Mouse (Mus musculus) yolk sac, embryonic 10.5 days (tissue): ENCODE measurements at regions not wholly inside any gene's neighbourhood (a gene's known extent, or its start where the extent isn't known, plus 50 kb on each side); places are given as distances from the start of the nearest gene placed in this dataset.

Experiments used
- DNase-seq: peaks from one replicate; pipeline ENCODE4 v3.0.0-alpha.2; 2017; ENCODE audit warnings: low spot score

DNA sequence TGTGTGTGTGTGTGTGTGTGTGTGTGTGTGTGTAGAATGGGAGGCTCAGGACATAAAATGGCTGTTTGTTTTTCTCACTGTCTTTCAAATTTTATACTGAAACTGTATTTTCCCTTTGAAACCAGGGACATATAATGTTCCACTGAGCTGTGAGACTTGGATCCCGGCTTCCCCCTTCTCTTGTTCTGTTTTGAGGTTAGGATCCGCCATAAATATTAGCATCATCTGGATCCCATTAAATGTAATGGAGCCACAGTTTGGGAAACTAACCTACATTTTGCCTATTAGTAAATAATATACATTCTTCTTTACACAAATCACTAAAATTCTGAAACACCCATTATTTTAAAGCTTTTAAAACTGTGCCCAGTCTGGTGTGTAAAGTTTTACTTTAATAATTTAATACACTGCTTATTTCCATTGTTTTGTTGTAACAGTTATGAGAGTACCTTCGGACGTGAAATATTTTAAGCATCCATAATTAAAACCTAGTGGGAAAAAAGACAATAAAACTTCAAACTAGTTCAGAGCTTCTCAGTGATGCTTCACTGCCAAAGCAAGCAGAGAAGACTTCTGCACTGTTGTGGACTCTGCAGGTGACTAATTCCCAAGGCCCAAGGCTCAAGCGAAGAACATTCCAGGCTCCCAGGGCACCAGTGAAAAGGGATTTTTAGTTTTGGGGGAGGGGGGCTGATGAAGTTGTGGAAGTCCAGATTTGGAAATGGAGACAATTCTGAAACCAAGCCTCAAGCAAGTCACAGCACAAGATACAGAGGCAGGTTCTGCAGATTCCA, 684.9 kb downstream of the Fat4 start:
- no peak for DNase-seq

DNA sequence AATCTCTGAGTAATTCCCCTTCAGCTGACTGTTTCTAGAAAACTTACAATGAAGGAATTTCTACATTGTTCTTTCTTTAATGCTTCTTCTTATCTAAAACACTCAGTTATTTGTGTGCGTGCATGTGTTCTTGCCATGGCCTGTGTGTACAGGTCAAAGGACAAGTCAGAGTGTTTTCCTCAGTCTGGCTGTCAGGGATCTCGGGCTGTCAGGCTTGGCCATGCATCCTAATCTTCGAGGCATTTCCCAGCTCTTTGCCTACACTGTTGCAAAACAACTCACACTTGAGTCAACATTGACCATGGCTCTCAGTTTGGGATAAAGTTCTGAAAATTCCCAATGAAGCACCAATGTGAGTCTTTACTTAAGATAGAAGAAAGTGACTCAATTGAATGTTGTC, 688.5 kb downstream of the Fat4 start:
- no peak for DNase-seq

DNA sequence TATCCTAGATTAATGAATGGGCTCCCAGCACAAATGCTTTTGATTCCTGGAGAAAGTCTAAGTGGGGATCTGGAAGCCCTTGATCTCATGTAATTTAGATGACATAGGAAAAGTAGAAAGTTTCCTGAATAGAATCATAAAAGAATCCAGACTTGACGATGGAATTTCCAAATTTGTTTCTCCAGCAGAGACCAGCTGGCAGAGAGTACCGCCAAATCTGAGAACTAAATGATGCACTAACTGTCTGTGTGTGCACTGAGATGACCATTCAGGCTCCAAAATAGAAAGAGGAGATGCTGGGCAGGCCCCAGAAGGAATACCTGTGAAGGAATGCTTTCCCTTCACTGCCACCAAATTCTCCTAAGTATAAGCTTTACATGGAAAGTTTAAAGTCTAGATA, 704.6 kb downstream of the Fat4 start:
- no peak for DNase-seq

DNA sequence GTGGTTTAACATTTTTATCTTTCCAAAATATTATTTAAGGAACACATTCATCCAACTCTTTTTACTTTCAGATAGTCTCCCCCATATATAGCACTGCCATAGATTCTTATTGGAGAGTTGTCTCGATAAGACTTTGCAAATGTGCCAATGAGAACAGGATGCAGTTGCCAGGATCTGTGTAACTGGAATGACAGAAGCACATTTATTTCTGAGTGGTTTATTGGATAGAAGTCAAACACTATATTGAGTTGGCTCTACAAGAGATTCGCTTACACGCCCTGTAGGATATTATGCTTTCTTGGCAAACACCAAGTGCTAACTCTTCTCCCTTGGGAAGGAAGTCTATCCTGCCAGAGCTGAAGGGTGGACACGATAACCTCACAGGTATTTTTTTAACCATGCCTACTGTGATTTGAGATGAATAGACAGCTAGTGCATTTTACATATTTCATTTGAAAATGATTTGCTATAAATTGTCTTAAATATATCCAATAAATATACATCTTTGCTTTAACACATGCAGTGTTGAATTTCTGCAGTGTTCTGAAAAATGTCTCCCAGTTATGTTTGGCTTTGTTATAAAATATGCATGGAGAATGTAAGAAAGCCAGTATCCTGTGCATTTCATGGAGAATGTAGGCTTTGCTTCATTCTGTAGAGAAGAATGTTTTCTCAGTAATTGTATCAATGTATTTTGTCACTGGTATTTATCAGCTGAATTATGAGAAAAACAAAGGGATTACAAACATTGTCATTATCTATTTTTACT, 705.8 kb downstream of the Fat4 start:
- DNase-seq = no peak

- DNase-seq = no peak
These were observed 723.2 kb downstream of the Fat4 start for GRCm38 (mm10) chr3:39609937-39610336.

DNA sequence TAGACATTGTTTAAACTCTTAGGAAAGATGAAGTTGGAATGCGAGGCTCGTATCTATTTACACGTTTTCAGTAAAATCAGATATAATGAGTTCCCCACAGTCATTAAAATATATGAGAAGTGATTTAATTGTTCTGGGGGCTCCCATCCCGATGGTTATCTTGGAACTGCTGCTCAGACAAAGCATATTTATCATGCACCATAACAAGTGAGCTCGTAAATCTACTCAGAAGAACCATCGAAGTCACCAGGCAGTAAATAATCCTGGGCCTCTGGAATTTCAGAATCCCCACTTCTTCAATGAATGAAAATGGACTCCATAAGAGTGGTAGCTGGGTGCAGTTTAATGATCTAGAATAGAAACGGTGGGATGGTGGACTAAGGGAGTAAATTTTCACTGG, 725.7 kb downstream of the Fat4 start:
- no peak for DNase-seq

GRCm38 (mm10) chr3:39637924-39638323, 751.2 kb downstream of the Fat4 start:
- no peak for DNase-seq

DNA sequence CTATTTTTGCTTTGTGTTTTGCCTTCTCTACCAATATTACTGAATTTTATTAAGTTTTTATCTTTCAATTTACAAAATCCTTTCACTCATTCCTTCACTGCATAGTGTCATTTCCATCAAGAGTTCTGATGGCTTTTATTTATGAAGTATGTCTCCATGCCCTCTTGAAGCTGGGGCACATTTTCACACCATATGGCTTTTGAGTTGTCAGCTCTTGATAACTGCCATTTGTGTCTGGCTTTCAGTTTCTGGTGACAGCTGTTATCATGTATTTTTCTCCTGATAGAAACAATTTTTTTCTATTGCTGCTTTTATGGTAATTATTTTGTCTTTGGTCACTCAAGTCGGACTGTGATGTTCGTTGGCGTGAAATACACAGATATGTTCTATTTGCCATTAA, 756.5 kb downstream of the Fat4 start:
- no peak for DNase-seq

DNA sequence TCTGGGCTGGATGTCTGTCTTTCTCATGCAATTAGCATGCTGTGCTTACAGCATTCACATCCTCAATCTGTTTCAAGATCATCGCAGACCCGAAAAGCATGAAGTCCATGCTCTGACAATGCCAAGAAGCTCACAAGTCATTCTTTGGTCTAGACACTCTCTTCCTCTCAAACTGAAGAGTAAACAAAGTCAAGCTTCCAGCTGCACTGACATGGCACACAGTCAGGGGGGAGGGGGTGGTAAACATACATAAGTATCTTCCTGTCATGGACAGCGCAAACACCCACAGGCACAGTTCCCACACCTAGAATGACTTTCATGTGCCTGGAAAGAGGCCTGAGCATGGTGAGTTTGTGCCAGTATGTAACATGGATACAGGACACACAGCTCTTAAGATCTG, 780.1 kb downstream of the Fat4 start:
- DNase-seq = no peak

- no peak for DNase-seq
These were observed 782.4 kb downstream of the Fat4 start for GRCm38 (mm10) chr3:39669145-39669544.

DNA sequence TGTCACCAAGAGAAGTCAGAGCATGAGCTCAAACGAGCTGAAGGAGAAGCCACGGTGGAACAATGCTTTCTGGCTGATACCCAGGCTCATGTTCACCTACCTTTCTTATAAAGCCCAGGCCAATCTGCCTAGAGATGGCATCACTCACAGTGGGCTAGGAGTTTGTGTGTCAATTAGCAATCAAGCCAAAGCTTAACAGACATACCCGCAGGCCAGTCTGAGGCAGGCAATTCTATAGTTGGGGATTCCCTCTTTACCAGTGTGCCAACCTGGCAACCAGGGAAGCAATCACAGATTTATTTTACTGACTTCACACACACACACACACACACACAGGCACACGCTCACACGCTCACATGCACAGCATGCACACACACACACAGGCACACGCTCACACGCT, 787.3 kb downstream of the Fat4 start:
- no peak for DNase-seq

DNA sequence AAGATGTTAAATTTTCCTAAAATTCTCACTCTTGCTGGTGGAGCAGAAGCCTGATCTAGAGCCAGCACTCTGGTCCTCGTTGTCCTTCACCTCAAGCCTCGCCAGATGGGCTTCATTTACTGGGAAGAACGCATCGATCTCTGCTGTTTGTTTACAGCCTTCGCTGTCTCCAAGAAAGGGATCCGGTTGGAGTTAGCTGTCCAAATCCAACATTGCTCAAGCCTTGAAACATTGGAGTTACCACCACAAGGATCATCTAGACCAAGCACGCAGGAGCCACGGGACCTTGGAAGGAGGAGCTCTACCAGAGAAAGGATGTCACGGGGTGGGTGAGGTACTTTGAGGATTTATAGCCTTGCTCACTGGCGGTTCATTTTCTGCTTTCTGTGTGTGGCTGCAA, 788.2 kb downstream of the Fat4 start:
- DNase-seq = no peak

DNA sequence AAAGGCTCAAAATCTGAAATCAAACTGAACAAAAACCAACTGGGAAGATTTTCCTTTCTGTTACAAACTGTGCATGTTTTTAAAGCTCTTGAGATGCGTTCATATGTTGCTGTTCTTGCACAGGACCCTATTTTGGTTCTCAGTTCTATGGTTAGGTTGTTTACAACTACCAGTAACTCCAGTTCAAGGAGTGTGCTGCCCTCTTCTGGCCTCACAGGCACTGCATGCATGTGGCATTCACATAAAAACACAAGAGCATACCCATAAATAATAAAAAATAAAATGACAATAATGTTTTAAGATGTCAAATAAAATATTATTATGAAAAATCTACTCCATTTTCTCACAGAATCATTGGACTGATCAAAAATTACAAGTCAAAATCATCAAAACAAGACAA, 818.9 kb downstream of the Fat4 start:
- DNase-seq = no peak

GRCm38 (mm10) chr3:39712795-39713709, 818.0 kb upstream of the Intu start:
- no peak for DNase-seq

DNA sequence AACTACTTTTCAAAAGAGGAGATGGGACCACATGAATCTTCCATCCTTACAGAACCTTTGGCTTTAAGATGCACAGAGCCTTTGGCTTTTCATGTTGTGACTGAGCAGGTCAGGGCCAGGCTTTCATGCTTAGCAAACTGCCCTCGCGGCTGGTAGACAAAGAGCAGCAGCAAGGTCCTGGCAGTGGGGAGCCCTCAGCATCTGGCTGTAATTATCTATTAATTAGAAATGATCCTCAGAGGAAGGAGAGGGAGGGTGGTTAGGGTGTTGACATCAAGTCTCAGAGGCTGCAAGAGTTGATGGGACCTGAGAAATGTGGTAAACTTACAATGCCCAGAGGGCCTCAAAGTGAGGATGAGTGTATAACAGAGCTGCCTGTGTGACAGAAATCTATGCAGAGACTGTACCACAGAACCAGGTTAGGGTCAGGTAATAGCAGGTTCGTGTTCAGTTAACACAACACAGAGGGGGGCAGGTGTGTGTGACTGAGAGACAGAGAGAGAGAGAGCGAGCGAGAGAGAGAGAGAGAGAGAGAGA, 817.0 kb upstream of the Intu start:
- no peak for DNase-seq

- no peak for DNase-seq
These were observed 812.0 kb upstream of the Intu start for GRCm38 (mm10) chr3:39718946-39719545.

- DNase-seq = no peak
These were observed 805.3 kb upstream of the Intu start for GRCm38 (mm10) chr3:39725755-39726154.

DNA sequence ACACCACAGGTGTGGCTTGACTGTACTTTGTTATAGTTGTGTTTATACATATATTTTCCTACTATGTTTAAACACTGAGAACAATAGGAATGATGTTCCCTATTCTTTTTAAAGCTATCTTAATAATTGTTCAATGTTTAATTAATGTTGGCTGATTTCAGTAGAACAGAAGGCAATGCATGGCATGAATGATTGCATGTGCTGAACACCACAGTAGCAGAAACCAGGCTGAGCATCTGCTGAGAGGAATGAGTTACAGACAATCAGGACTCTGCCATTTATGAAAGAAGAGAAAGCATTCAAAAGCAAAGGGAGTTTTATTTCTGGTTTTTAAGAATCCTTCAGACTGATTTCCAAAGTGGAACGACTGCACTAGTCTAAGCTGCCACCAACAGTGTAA, 794.4 kb upstream of the Intu start:
- DNase-seq = no peak

- DNase-seq = no peak
These were observed 785.1 kb upstream of the Intu start for GRCm38 (mm10) chr3:39745947-39746346.

DNA sequence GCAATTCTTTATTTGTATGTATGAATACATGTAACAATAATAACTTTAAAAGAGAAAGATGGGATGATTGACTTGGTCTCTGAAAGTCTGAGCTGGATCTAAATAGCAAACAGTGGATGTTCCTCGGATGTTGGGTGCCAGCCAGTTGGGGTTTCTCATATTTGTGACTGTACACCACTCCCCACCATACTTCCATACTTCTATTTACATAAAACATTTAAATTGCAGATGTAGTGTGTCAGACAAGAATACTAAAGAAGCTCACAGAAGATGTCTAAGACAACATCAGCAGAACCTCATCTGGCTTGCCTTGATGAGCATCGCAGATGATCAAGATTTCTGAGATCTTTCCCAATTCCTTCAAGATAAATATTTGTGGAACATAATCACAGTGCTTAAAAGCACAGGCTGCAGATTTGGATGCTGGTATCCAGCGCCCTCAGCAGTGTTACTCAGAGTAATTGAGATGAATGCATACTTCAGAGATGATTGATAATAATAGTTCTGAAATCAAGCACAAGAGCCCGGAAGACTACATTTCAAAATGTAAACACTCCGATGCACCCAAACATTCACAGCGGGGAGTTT, 762.0 kb upstream of the Intu start:
- DNase-seq = no peak

DNA sequence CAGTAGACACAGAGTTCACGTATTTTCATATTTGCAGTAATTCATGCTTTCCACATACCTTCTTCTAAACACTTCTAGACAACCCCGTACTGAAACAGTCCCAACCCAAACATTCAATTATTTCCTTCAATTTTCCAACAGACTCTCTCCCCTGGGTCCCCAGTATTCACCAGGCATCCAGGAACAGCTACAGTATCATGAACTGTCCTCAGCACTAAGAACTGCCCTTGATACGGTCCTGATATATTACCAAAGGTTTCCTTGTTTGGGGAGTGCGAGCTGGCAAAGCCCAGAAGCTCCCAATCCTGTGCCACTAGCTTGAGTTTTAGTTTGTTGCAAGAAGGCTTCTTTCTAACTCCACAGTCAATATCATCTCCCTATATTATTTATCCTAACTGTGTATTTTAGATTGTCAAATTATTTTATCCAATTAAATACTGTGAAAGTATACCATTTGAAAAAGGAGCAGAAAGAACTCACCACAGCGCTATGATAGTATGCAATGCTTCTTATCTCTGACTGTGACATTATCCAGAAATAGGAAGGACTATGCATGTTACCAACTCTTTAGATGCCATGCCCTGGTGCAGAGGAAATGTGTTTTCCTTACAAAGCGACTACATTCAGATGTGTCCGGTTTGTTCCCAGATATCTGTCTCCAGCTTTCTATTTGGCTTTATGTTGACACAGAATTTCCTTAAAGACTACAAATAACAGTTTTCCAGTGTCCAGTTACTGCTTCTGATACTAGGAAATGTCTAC, 754.6 kb upstream of the Intu start:
- no peak for DNase-seq
